Mouse (Mus musculus): ENCODE measurements around the gene Phlda1. TPM values are rescaled to one million over a fixed set of nuclear protein-coding genes. Genes with fewer than 3 reads are reported as not detected.

Gene Phlda1
- total RNA-seq, 2 experiments from 2014 or later = 3.3 to 3.4 TPM

Other genes with a start within 250 kb of the Phlda1 start
- 1 to 10 TPM; 1.1 to 1.6 TPM for gene Bbs10, start 207.6 kb upstream of the Phlda1 start, total RNA-seq (2021)
- gene Nap1l1, start 33.1 kb upstream of the Phlda1 start, total RNA-seq (2021) = 10 to 100 TPM; 47.7 to 54.7 TPM

All from gastrocnemius, postnatal 36 days (tissue).